Mouse (Mus musculus) E14TG2a.4 (cell line): ENCODE results near the gene Dmrtc2.

ENCODE experiments used
- H3K27me3 ChIP-seq: 2 replicates; pipeline ENCODE4 v1.6.1; 2014; ENCODE audit warnings: low read length, control low read depth; ENCODE audit not compliant: insufficient read depth
- H3K36me3 ChIP-seq: 2 replicates; pipeline ENCODE4 v1.6.1; 2014; ENCODE audit warnings: low read length, control low read depth; ENCODE audit not compliant: insufficient read depth
- H3K4me1 ChIP-seq: replicated peaks from 2 replicates; pipeline ENCODE4 v1.6.1; 2014; ENCODE audit warnings: low read depth, low read length, control low read depth
- H3K4me3 ChIP-seq: replicated peaks from 2 replicates; pipeline ENCODE4 v1.5.1; 2014; ENCODE audit warnings: mild to moderate bottlenecking, low read length
- H3K9me3 ChIP-seq: 2 replicates; pipeline ENCODE4 v1.6.1; 2014; ENCODE audit warnings: low read length, control low read depth
- CTCF ChIP-seq: conservative IDR thresholded peaks from 2 replicates; pipeline ENCODE4 v1.5.1; 2014; ENCODE audit warnings: low read length
- NANOG ChIP-seq: IDR thresholded peaks from 2 replicates; pipeline ENCODE4 v1.6.1; 2014; ENCODE audit warnings: borderline replicate concordance, low read length, mixed read lengths
- POU5F1 ChIP-seq: IDR thresholded peaks from 2 replicates; pipeline ENCODE4 v1.6.1; 2014; ENCODE audit warnings: low read length, borderline replicate concordance

Gene Dmrtc2

GRCm38 (mm10) chr7:24856460-24857120, 13.3 kb upstream of the Dmrtc2 start:
- Histone ChIP-seq H3K9me3 (no peaks in the 10 kb centered on the region), H3K4me3 (peak overlapping the region; percentile 37), H3K36me3 (no peaks in the 10 kb centered on the region), H3K27me3 (peaks cover 8% of the 10 kb centered on the region; the same call in 1 of the 2 replicates), H3K4me1 (peaks cover 60% of the 10 kb centered on the region)
- TF ChIP-seq NANOG (no peak), CTCF (no peak), POU5F1 (no peak)

DNA sequence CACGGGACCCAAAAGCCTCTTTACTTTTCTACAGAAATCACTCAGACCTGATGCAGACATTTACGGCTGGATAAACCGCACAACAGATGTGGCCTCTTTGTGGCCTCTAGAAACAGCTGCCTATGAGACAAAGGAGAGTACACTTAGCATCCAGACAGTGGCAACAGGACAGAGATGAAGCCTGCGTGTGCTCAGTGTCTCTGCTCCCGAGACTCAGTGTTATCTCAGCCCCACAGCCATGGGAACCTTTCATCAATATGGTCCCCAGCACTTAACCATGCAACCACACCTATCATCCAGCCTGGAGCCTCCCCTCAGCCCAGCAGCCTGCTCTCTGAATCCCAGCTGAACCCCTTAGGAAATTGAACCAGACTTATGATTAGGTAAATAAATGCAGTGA, 10.6 kb upstream of the Dmrtc2 start:
- Histone ChIP-seq H3K4me1 (peaks cover 35% of the 10 kb centered on the region), H3K36me3 (no peaks in the 10 kb centered on the region), H3K27me3 (peaks cover 10% of the 10 kb centered on the region), H3K9me3 (no peaks in the 10 kb centered on the region), H3K4me3 (no peak overlapping the region)
- TF ChIP-seq NANOG (no peak), POU5F1 (no peak), CTCF (no peak)

DNA sequence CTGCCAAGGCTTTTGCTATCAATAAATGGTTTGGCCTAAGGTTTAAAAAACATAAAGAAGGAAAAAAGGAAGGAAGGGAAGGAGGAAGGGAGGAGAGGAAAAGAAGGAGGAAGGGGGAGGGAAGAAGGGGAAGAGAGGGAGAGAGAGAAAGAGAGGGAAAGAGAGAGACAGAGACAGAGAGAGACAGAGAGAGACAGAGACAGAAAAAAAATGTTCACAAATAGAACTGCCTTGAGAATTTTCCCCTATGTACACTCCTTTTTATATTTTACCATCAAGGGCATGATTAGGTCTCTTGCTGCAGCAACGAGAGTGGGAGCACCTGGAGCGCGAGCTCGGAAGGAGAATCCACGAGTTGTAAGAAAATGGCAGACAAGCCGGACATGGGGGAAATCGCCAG, 7.9 kb upstream of the Dmrtc2 start, which contains the start of gene Gm9844:
Gene Gm9844, plus strand, starts transcription at position 301 of the 400 bp plus-strand sequence.
- no peaks in the 10 kb centered on the region for H3K9me3 ChIP-seq
- no peak within 1 kb of the TSS for H3K4me3 ChIP-seq
- no peaks in the 10 kb centered on the region for H3K36me3 ChIP-seq
- TF ChIP-seq POU5F1 (no peak), NANOG (no peak), CTCF (no peak)
- peaks cover 30% of the 10 kb centered on the region for H3K27me3 ChIP-seq
- peaks cover 21% of the 10 kb centered on the region for H3K4me1 ChIP-seq

DNA sequence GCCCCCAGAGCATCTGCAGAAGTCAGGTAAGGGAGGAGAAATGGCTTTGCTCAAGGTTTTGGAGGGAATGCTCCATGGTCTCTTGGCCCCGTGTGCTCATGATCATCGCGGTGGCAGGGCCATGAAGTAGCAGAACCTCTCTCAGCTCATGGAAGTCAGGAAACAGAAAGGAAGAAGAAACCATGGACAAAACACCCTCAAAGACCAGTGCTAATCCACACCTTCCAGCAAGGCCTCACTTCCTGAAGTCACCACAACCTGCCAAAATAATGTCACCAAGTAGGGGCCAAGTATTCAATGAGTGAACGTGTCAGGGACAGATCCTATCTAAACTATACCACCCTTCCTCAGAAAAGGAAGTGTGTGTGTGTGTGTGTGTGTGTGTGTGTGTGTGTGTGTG, 7.0 kb upstream of the Dmrtc2 start:
- TF ChIP-seq POU5F1, result no peak
- TF ChIP-seq CTCF, result no peak
- TF ChIP-seq NANOG, result no peak
- H3K4me3 ChIP-seq, result no peak overlapping the region

DNA sequence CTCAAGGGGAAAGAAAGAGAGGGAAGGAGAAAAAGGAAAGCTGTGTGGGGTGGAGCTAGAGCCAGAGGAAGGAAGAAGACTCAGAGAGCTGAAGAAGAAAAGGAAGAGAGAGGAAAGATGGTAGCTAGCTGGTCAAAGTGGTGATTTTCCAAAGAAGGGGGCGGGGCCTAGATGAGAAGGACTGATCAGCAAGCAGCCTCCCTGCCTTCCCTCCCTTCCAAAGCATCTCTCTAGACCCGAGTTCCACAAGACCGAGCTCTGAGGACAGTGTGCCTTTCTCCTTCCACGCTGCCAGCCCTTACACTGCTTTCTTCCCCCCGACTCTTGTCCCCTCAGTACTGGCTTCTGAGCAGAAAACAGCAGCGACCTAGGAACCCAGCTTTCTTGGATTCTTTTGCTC, 5.7 kb upstream of the Dmrtc2 start:
- Histone ChIP-seq H3K9me3 (no peaks in the 10 kb centered on the region), H3K36me3 (no peaks in the 10 kb centered on the region), H3K4me3 (no peak overlapping the region), H3K4me1 (peaks cover 11% of the 10 kb centered on the region), H3K27me3 (peaks cover 45% of the 10 kb centered on the region)
- TF ChIP-seq NANOG (no peak), CTCF (no peak), POU5F1 (no peak)

More for the DNA sequence above, 7.0 kb upstream of the Dmrtc2 start:
- H3K9me3 ChIP-seq, result no peaks in the 10 kb centered on the region
- no peaks in the 10 kb centered on the region for H3K36me3 ChIP-seq
- H3K4me1 ChIP-seq, result peaks cover 11% of the 10 kb centered on the region
- H3K27me3 ChIP-seq, result peaks cover 37% of the 10 kb centered on the region

- Histone ChIP-seq H3K9me3 (no peaks in the 10 kb centered on the region), H3K4me1 (peaks cover 28% of the 10 kb centered on the region), H3K27me3 (peaks cover 82% of the 10 kb centered on the region), H3K4me3 (no peak overlapping the region; the same call in 1 of the 2 replicates), H3K36me3 (no peaks in the 10 kb centered on the region)
- TF ChIP-seq NANOG (no peak), POU5F1 (no peak)
These were observed 777 bp upstream of the Dmrtc2 start for GRCm38 (mm10) chr7:24869080-24869479.

GRCm38 (mm10) chr7:24877588-24877987, 7.7 kb downstream of the Dmrtc2 start:
- Histone ChIP-seq H3K36me3 (no peaks in the 10 kb centered on the region; the same call in 1 of the 2 replicates), H3K4me3 (no peak overlapping the region), H3K27me3 (peaks cover 37% of the 10 kb centered on the region), H3K4me1 (peaks cover 81% of the 10 kb centered on the region), H3K9me3 (no peaks in the 10 kb centered on the region)
- TF ChIP-seq CTCF, result no peak
- TF ChIP-seq POU5F1, result no peak
- no peak for TF ChIP-seq NANOG

DNA sequence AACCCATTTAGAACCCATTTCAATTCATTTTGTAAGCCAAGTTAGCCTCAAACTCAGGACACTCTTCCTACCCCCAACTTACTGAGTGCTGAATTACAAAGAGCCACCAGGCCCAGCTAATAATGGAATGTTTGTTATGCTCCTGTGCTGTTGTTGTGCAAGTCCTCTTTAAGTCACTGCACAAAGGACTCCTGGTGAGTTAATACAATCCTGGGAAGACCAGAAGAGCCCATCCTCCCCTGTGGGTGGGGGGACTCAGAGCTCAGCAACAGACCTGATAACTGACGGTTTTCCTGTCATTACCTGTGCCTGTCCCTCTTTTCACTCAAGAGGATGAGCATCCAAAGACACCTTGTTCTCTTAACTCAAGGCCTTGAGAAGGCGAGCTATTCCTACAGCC, 9.8 kb downstream of the Dmrtc2 start:
- H3K4me3 ChIP-seq, result peak overlapping the region; percentile 51
- no peak for TF ChIP-seq CTCF
- peak; percentile 85; the same call in 1 of the 2 replicates for TF ChIP-seq POU5F1
- peak; percentile 89 for TF ChIP-seq NANOG
- peaks cover 18% of the 10 kb centered on the region for H3K27me3 ChIP-seq
- no peaks in the 10 kb centered on the region; the same call in 1 of the 2 replicates for H3K36me3 ChIP-seq
- H3K9me3 ChIP-seq, result no peaks in the 10 kb centered on the region
- H3K4me1 ChIP-seq, result peaks cover 77% of the 10 kb centered on the region
